ENCODE assay signal across 18 mouse cellular contexts in genomic region chr12:9337891-9338672, GRCm38 (mm10).
DNase-seq lines count a peak whose midpoint lies in the region; ATAC-seq and TF ChIP-seq lines count a peak whose summit lies in the region.
"Had no signal": no experiment of that assay in that cellular context is flagged by ENCODE, and none has a peak within 500 bp of the region (broad histone marks: within the 10 kb centered on the region; RNA-seq: fewer than 3 reads in every experiment).

No protein-coding gene starts in this region.

- no peaks in the 10 kb centered on the region for H3K9me3 ChIP-seq in limb, embryonic 14.5 days (ENCODE audit: control insufficient read depth, low read length)
- no peaks in the 10 kb centered on the region for H3K9me3 ChIP-seq in midbrain, embryonic 11.5 days (ENCODE audit: control insufficient read depth, low read length)
- no peaks in the 10 kb centered on the region for H3K9me3 ChIP-seq in forebrain, embryonic 10.5 days
- H3K9me3 ChIP-seq in neural tube, embryonic 15.5 days (replicated peaks), result no peaks in the 10 kb centered on the region
- H3K9me3 ChIP-seq: heart, embryonic 10.5 days; hindbrain, embryonic 10.5 days; midbrain, embryonic 13.5 days; neural tube, embryonic 12.5 days had no signal

- DNase-seq in 3T3-L1 (ENCODE audit: low read depth, low spot score), result peak; percentile 68
- DNase-seq in embryo, embryonic 11 days, result peak; percentile 60
- DNase-seq in fibroblast of lung, adult 2 months (ENCODE audit: low read depth), result peak; percentile 25
- peak; percentile 83 for DNase-seq in limb, embryonic 14.5 days (ENCODE audit: low spot score)
- no peak for DNase-seq in midbrain, embryonic 11.5 days (ENCODE audit: low spot score, missing footprints)
- DNase-seq in forebrain, embryonic 10.5 days (ENCODE audit: extremely low spot score, low spot score), result no peak
- DNase-seq: cerebellum, adult 9-10 months; kidney, adult 18-20 months; spleen, adult 18-20 months; thymus, postnatal 36 days had no signal

- TF ChIP-seq POLR2A in limb, embryonic 14.5 days (IDR thresholded peaks at IDR 0.05; ENCODE audit: borderline replicate concordance, extremely low read depth, insufficient read depth, insufficient read length), result no peak

- H3K27ac ChIP-seq in limb, embryonic 14.5 days (replicated peaks; ENCODE audit: low read depth, low read length), result 0 out of 2 replicates have a peak overlapping the region, but pooled peaks have one; percentile 28
- no peak overlapping the region for H3K27ac ChIP-seq in midbrain, embryonic 11.5 days (ENCODE audit: low read depth, low read length)
- no peak overlapping the region for H3K27ac ChIP-seq in forebrain, embryonic 10.5 days
- H3K27ac ChIP-seq in neural tube, embryonic 15.5 days (replicated peaks), result no peak overlapping the region
- H3K27ac ChIP-seq: heart, embryonic 10.5 days; hindbrain, embryonic 10.5 days; hindbrain, postnatal 0 days; kidney, postnatal 0 days; midbrain, embryonic 13.5 days; neural tube, embryonic 12.5 days had no signal

- H3K9ac ChIP-seq in limb, embryonic 14.5 days (ENCODE audit: low read depth, low read length, severe bottlenecking), result no peak overlapping the region
- H3K9ac ChIP-seq in midbrain, embryonic 11.5 days (ENCODE audit: low read length), result no peak overlapping the region
- H3K9ac ChIP-seq in neural tube, embryonic 15.5 days (replicated peaks), result no peak overlapping the region
- H3K9ac ChIP-seq: midbrain, embryonic 13.5 days; neural tube, embryonic 12.5 days had no signal

- WGBS in limb, embryonic 14.5 days, result 34% methylated on average over 5 of the region's 5 CpGs
- 81% methylated on average over 5 of the region's 5 CpGs for WGBS in midbrain, embryonic 11.5 days
- WGBS in forebrain, embryonic 10.5 days, result 79% methylated on average over 5 of the region's 5 CpGs
- WGBS in neural tube, embryonic 15.5 days, result 89% methylated on average over 5 of the region's 5 CpGs

- ATAC-seq in limb, embryonic 14.5 days (ENCODE audit: low FRiP score, low read depth), result peak; percentile 42; the same call in 1 of the 2 replicates
- ATAC-seq in midbrain, embryonic 11.5 days (ENCODE audit: low FRiP score), result no peak
- ATAC-seq in neural tube, embryonic 15.5 days (ENCODE audit: low FRiP score), result no peak
- ATAC-seq: hindbrain, postnatal 0 days; lung, postnatal 0 days; midbrain, embryonic 13.5 days had no signal

- no peak overlapping the region for H3K4me3 ChIP-seq in limb, embryonic 14.5 days (replicated peaks; ENCODE audit: low read length)
- H3K4me3 ChIP-seq in midbrain, embryonic 11.5 days (ENCODE audit: low read depth, low read length), result no peak overlapping the region
- no peak overlapping the region for H3K4me3 ChIP-seq in forebrain, embryonic 10.5 days
- no peak overlapping the region for H3K4me3 ChIP-seq in neural tube, embryonic 15.5 days (replicated peaks)
- H3K4me3 ChIP-seq: heart, embryonic 10.5 days; hindbrain, embryonic 10.5 days; midbrain, embryonic 13.5 days; neural tube, embryonic 12.5 days had no signal

- no peak overlapping the region for H3K4me2 ChIP-seq in limb, embryonic 14.5 days (replicated peaks; ENCODE audit: low read depth, low read length, severe bottlenecking)
- H3K4me2 ChIP-seq in midbrain, embryonic 11.5 days, result no peak overlapping the region
- H3K4me2 ChIP-seq in neural tube, embryonic 15.5 days, result no peak overlapping the region
- H3K4me2 ChIP-seq: midbrain, embryonic 13.5 days; neural tube, embryonic 12.5 days had no signal

- H3K27me3 ChIP-seq in limb, embryonic 14.5 days (ENCODE audit: control insufficient read depth, insufficient read depth, low read length), result no peaks in the 10 kb centered on the region
- H3K27me3 ChIP-seq in midbrain, embryonic 11.5 days (ENCODE audit: control insufficient read depth, insufficient read depth, low read length), result no peaks in the 10 kb centered on the region
- H3K27me3 ChIP-seq in forebrain, embryonic 10.5 days (ENCODE audit: poor library complexity, severe bottlenecking), result no peaks in the 10 kb centered on the region
- no peaks in the 10 kb centered on the region for H3K27me3 ChIP-seq in neural tube, embryonic 15.5 days (replicated peaks)
- H3K27me3 ChIP-seq: midbrain, embryonic 13.5 days; neural tube, embryonic 12.5 days had no signal

- H3K4me1 ChIP-seq in limb, embryonic 14.5 days (ENCODE audit: control insufficient read depth, insufficient read depth, low read length), result peaks cover 38% of the 10 kb centered on the region
- H3K4me1 ChIP-seq in midbrain, embryonic 11.5 days (ENCODE audit: control insufficient read depth, insufficient read depth, low read length), result no peaks in the 10 kb centered on the region
- H3K4me1 ChIP-seq in forebrain, embryonic 10.5 days, result peaks cover 5% of the 10 kb centered on the region; the same call in 1 of the 2 replicates
- no peaks in the 10 kb centered on the region for H3K4me1 ChIP-seq in neural tube, embryonic 15.5 days
- H3K4me1 ChIP-seq: heart, embryonic 10.5 days; hindbrain, embryonic 10.5 days; midbrain, embryonic 13.5 days; neural tube, embryonic 12.5 days had no signal

- no peaks in the 10 kb centered on the region for H3K36me3 ChIP-seq in limb, embryonic 14.5 days (ENCODE audit: control insufficient read depth, insufficient read depth, low read length)
- no peaks in the 10 kb centered on the region for H3K36me3 ChIP-seq in midbrain, embryonic 11.5 days (ENCODE audit: control insufficient read depth, insufficient read depth, low read length)
- H3K36me3 ChIP-seq in forebrain, embryonic 10.5 days (replicated peaks), result no peaks in the 10 kb centered on the region
- H3K36me3 ChIP-seq in neural tube, embryonic 15.5 days, result no peaks in the 10 kb centered on the region
- H3K36me3 ChIP-seq: heart, embryonic 10.5 days; hindbrain, embryonic 10.5 days; midbrain, embryonic 13.5 days; neural tube, embryonic 12.5 days had no signal

Comparison
In these comparisons a context has a peak if more than half of its experiments do, and no peak if none do; other contexts are left out.
1. DNase-seq: peak in 3T3-L1 (single experiment), embryo, embryonic 11 days (single experiment), fibroblast of lung, adult 2 months (single experiment) and limb, embryonic 14.5 days (single experiment); none in midbrain, embryonic 11.5 days (single experiment) and forebrain, embryonic 10.5 days (single experiment).